Mouse (Mus musculus): ENCODE measurements around the gene Usp47. TPM values are rescaled to one million over a fixed set of nuclear protein-coding genes. Genes with fewer than 3 reads are reported as not detected.

The Usp47 gene
- 79.1 TPM for polyA plus RNA-seq (2017; shearing (Covaris generic))

GRCm38 (mm10) chr7:112023150-112023600 lies at the start of gene Usp47:
TSS of gene Usp47 (plus strand) at chr7:112023504.

GRCm38 (mm10) chr7:112158942-112159341 lies 135.6 kb downstream of the Usp47 start, which contains the start of gene Dkk3:
TSS of gene Dkk3 (minus strand) at chr7:112159057.

Other genes with a start within 250 kb of the Usp47 start
- gene Galnt18, start 243.5 kb upstream of the Usp47 start, polyA plus RNA-seq (2017; shearing (Covaris generic)): not detected
- gene Dkk3, start 135.6 kb downstream of the Usp47 start, polyA plus RNA-seq (2017; shearing (Covaris generic)): not detected
- 0.31 TPM for gene Mical2, start 202.4 kb downstream of the Usp47 start, polyA plus RNA-seq (2017; shearing (Covaris generic))

Measured in naive thymus-derived CD4-positive, alpha-beta T cell, adult 5 months (primary cell).